Mouse (Mus musculus): ENCODE data around the gene Hist3h2a. TPM values are rescaled to one million over a fixed set of nuclear protein-coding genes. Genes with fewer than 3 reads are reported as not detected.

Gene Hist3h2a
- polyA plus RNA-seq, 1 experiment from 2014 or later: 33.9 TPM

DNA sequence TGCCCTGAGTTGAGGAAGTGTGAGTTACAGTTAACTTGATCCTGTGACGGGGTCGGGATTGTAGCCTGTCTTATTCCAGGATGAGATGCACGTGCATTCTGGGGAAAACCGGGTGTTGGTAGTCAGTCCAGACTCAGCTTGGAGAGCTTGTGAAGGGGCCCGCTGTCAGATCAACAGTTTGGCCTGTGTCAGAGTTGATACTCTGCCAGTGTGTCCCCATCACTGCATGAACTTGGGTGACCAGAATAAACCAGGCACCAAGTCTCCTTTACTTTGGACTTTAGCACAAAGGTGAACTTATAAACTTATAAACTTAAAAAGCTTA, 24.2 kb downstream of the Hist3h2a start:
- no peaks in the 10 kb centered on the region for H3K27me3 ChIP-seq (ENCODE audit: control insufficient read depth, insufficient read depth, low read length)
- H3K36me3 ChIP-seq (ENCODE audit: control insufficient read depth, insufficient read depth, low read length): peaks cover 10% of the 10 kb centered on the region; the same call in 1 of the 2 replicates
- peak overlapping the region; percentile 99 for H3K4me2 ChIP-seq (replicated peaks; ENCODE audit: low read depth, low read length)
- H3K9ac ChIP-seq (replicated peaks; ENCODE audit: low read depth, low read length): peak overlapping the region; percentile 95
- no peak overlapping the region for H3K27ac ChIP-seq (ENCODE audit: low read length)
- H3K4me1 ChIP-seq (ENCODE audit: control insufficient read depth, insufficient read depth, low read length): peaks cover 17% of the 10 kb centered on the region
- under 1% methylated on average over 5 of the region's 5 CpGs for WGBS
- peak overlapping the region; percentile 96 for H3K4me3 ChIP-seq (ENCODE audit: low read depth, low read length)
- ATAC-seq (ENCODE audit: insufficient number of reproducible peaks, insufficient read depth, low FRiP score, low read depth): no peak
- H3K9me3 ChIP-seq (ENCODE audit: control insufficient read depth, low read depth, low read length): no peaks in the 10 kb centered on the region

DNA sequence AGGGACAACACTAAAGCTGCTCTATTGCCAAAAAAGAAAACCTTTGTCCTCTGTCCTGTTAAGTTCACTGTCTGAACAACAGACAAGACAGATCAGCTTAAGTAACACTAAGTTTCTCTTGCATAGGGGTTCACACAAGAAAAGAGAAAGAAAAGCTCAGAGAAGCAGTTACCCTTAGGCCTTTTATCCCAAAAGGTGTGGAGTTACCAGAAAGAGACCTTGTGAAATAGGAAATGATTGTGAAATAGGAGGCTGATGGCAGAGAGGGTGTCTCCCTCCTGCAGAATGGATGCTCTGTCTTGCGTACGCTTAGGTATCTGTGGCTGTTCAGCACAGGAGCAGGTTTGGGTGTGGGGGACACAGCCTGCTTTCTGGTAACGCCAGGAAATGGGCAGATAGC, 24.7 kb downstream of the Hist3h2a start:
- Histone ChIP-seq H3K9ac (replicated peaks; ENCODE audit: low read depth, low read length) (peak overlapping the region; percentile 29), H3K27ac (ENCODE audit: low read length) (no peak overlapping the region), H3K4me3 (ENCODE audit: low read depth, low read length) (peak overlapping the region; percentile 96), H3K36me3 (ENCODE audit: control insufficient read depth, insufficient read depth, low read length) (peaks cover 10% of the 10 kb centered on the region; the same call in 1 of the 2 replicates), H3K4me1 (ENCODE audit: control insufficient read depth, insufficient read depth, low read length) (peaks cover 17% of the 10 kb centered on the region), H3K27me3 (ENCODE audit: control insufficient read depth, insufficient read depth, low read length) (no peaks in the 10 kb centered on the region), H3K9me3 (ENCODE audit: control insufficient read depth, low read depth, low read length) (no peaks in the 10 kb centered on the region), H3K4me2 (replicated peaks; ENCODE audit: low read depth, low read length) (peak overlapping the region; percentile 99)
- no peak for ATAC-seq (ENCODE audit: insufficient number of reproducible peaks, insufficient read depth, low FRiP score, low read depth)
- 75% methylated on average over 3 of the region's 3 CpGs for WGBS

DNA sequence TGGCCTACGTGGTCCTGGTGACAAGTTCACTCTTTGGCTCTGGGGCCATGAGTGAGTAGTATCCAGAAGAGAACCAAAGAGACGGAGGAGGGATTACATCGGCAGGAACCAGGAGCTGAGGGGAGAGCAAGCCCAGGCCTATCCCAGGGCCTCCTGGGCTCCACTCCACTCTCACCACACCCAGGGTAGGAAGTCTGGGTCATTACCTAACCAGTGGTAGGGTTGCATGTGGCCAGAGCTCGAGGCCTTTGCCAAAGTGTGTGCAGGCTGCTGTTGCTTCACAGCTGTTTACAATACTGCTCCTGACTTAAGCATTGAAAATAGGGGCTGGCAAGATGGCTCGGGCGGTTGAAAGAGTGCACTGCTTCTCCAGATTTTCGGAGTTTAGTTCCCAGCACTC, 25.2 kb downstream of the Hist3h2a start:
- Histone ChIP-seq H3K4me2 (replicated peaks; ENCODE audit: low read depth, low read length) (peak overlapping the region; percentile 99), H3K9ac (replicated peaks; ENCODE audit: low read depth, low read length) (peak overlapping the region; percentile 29), H3K27me3 (ENCODE audit: control insufficient read depth, insufficient read depth, low read length) (no peaks in the 10 kb centered on the region), H3K36me3 (ENCODE audit: control insufficient read depth, insufficient read depth, low read length) (peaks cover 12% of the 10 kb centered on the region; the same call in 1 of the 2 replicates), H3K9me3 (ENCODE audit: control insufficient read depth, low read depth, low read length) (no peaks in the 10 kb centered on the region), H3K27ac (ENCODE audit: low read length) (no peak overlapping the region), H3K4me1 (ENCODE audit: control insufficient read depth, insufficient read depth, low read length) (peaks cover 17% of the 10 kb centered on the region), H3K4me3 (ENCODE audit: low read depth, low read length) (peak overlapping the region; percentile 96)
- no peak for ATAC-seq (ENCODE audit: insufficient number of reproducible peaks, insufficient read depth, low FRiP score, low read depth)
- WGBS: 69% methylated on average over 7 of the region's 7 CpGs

- no peaks in the 10 kb centered on the region for H3K27me3 ChIP-seq (ENCODE audit: control insufficient read depth, insufficient read depth, low read length)
- peak overlapping the region; percentile 99; the same call in 1 of the 2 replicates for H3K4me2 ChIP-seq (replicated peaks; ENCODE audit: low read depth, low read length)
- H3K9ac ChIP-seq (replicated peaks; ENCODE audit: low read depth, low read length): 0 out of 2 replicates have a peak overlapping the region, but pooled peaks have one; percentile 29
- H3K36me3 ChIP-seq (ENCODE audit: control insufficient read depth, insufficient read depth, low read length): peaks cover 20% of the 10 kb centered on the region; the same call in 1 of the 2 replicates
- H3K4me3 ChIP-seq (ENCODE audit: low read depth, low read length): no peak overlapping the region
- no peak for ATAC-seq (ENCODE audit: insufficient number of reproducible peaks, insufficient read depth, low FRiP score, low read depth)
- H3K9me3 ChIP-seq (ENCODE audit: control insufficient read depth, low read depth, low read length): no peaks in the 10 kb centered on the region
- H3K27ac ChIP-seq (ENCODE audit: low read length): no peak overlapping the region
- 64% methylated on average over 5 of the region's 5 CpGs for WGBS
- peaks cover 17% of the 10 kb centered on the region for H3K4me1 ChIP-seq (ENCODE audit: control insufficient read depth, insufficient read depth, low read length)
Measured at GRCm38 (mm10) chr11:58980381-58980990, 26.0 kb downstream of the Hist3h2a start.

- Histone ChIP-seq H3K9ac (replicated peaks; ENCODE audit: low read depth, low read length) (no peak overlapping the region), H3K4me2 (replicated peaks; ENCODE audit: low read depth, low read length) (no peak overlapping the region), H3K27me3 (ENCODE audit: control insufficient read depth, insufficient read depth, low read length) (no peaks in the 10 kb centered on the region), H3K4me3 (ENCODE audit: low read depth, low read length) (no peak overlapping the region), H3K4me1 (ENCODE audit: control insufficient read depth, insufficient read depth, low read length) (peaks cover 17% of the 10 kb centered on the region), H3K9me3 (ENCODE audit: control insufficient read depth, low read depth, low read length) (no peaks in the 10 kb centered on the region), H3K36me3 (ENCODE audit: control insufficient read depth, insufficient read depth, low read length) (peaks cover 27% of the 10 kb centered on the region; the same call in 1 of the 2 replicates), H3K27ac (ENCODE audit: low read length) (no peak overlapping the region)
- ATAC-seq (ENCODE audit: insufficient number of reproducible peaks, insufficient read depth, low FRiP score, low read depth): no peak
- 60% methylated on average over 14 of the region's 14 CpGs for WGBS
Measured at GRCm38 (mm10) chr11:58981541-58982447, 27.3 kb downstream of the Hist3h2a start.

DNA sequence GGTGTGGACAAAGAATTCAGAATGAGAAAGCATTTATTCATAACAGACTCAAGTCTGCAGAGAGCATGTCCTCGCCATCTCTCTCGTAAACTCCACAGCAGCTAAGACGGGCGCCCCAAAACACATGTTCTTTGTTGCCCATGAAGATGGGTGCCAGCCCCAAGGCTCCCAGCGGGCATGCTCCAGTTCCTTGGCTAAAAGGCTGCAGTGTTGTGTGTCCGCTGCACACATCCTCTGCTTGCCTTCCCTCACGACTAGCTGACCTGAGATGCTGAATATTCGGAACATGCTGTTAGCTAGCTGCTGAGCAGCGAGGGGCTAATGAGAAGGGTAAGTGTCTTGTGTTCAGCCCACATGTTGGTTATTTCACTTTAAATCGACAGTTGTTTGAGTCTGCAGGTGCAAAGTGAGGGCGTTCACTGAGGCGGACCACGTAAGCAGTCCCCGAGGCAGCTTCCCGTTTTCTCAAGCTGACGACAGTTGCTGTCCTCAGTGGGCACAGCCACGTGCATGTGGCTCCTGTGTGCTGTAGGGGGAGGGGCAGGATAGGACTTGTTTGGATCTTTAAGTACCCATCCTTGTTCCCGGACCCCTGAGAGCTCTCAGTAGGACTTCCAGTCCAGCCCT, 28.1 kb downstream of the Hist3h2a start:
- WGBS: 88% methylated on average over 18 of the region's 18 CpGs
- Histone ChIP-seq H3K4me3 (ENCODE audit: low read depth, low read length) (no peak overlapping the region), H3K36me3 (ENCODE audit: control insufficient read depth, insufficient read depth, low read length) (peaks cover 32% of the 10 kb centered on the region; the same call in 1 of the 2 replicates), H3K27ac (ENCODE audit: low read length) (no peak overlapping the region), H3K27me3 (ENCODE audit: control insufficient read depth, insufficient read depth, low read length) (no peaks in the 10 kb centered on the region), H3K4me1 (ENCODE audit: control insufficient read depth, insufficient read depth, low read length) (peaks cover 17% of the 10 kb centered on the region), H3K4me2 (replicated peaks; ENCODE audit: low read depth, low read length) (no peak overlapping the region), H3K9ac (replicated peaks; ENCODE audit: low read depth, low read length) (no peak overlapping the region), H3K9me3 (ENCODE audit: control insufficient read depth, low read depth, low read length) (no peaks in the 10 kb centered on the region)
- ATAC-seq (ENCODE audit: insufficient number of reproducible peaks, insufficient read depth, low FRiP score, low read depth): no peak

- no peak overlapping the region for H3K4me3 ChIP-seq (ENCODE audit: low read depth, low read length)
- no peaks in the 10 kb centered on the region for H3K9me3 ChIP-seq (ENCODE audit: control insufficient read depth, low read depth, low read length)
- no peak for ATAC-seq (ENCODE audit: insufficient number of reproducible peaks, insufficient read depth, low FRiP score, low read depth)
- 86% methylated on average over 6 of the region's 6 CpGs for WGBS
- H3K9ac ChIP-seq (replicated peaks; ENCODE audit: low read depth, low read length): no peak overlapping the region
- H3K27me3 ChIP-seq (ENCODE audit: control insufficient read depth, insufficient read depth, low read length): no peaks in the 10 kb centered on the region
- H3K27ac ChIP-seq (ENCODE audit: low read length): no peak overlapping the region
- peaks cover 15% of the 10 kb centered on the region for H3K4me1 ChIP-seq (ENCODE audit: control insufficient read depth, insufficient read depth, low read length)
- no peak overlapping the region for H3K4me2 ChIP-seq (replicated peaks; ENCODE audit: low read depth, low read length)
- H3K36me3 ChIP-seq (ENCODE audit: control insufficient read depth, insufficient read depth, low read length): peaks cover 42% of the 10 kb centered on the region
Measured at GRCm38 (mm10) chr11:58983691-58984341, 29.3 kb downstream of the Hist3h2a start.

GRCm38 (mm10) chr11:58984657-58985056, 30.2 kb downstream of the Hist3h2a start:
- H3K27me3 ChIP-seq (ENCODE audit: control insufficient read depth, insufficient read depth, low read length): no peaks in the 10 kb centered on the region
- peaks cover 7% of the 10 kb centered on the region for H3K4me1 ChIP-seq (ENCODE audit: control insufficient read depth, insufficient read depth, low read length)
- no peak overlapping the region for H3K9ac ChIP-seq (replicated peaks; ENCODE audit: low read depth, low read length)
- peaks cover 48% of the 10 kb centered on the region for H3K36me3 ChIP-seq (ENCODE audit: control insufficient read depth, insufficient read depth, low read length)
- no peak overlapping the region for H3K4me3 ChIP-seq (ENCODE audit: low read depth, low read length)
- no peaks in the 10 kb centered on the region for H3K9me3 ChIP-seq (ENCODE audit: control insufficient read depth, low read depth, low read length)
- H3K4me2 ChIP-seq (replicated peaks; ENCODE audit: low read depth, low read length): no peak overlapping the region
- no peak for ATAC-seq (ENCODE audit: insufficient number of reproducible peaks, insufficient read depth, low FRiP score, low read depth)
- H3K27ac ChIP-seq (ENCODE audit: low read length): no peak overlapping the region
- 89% methylated on average over 7 of the region's 7 CpGs for WGBS
